Mouse (Mus musculus) lung, adult 2 months (tissue): Measurements from ENCODE around the gene Wdpcp.

ENCODE experiments used
- CTCF ChIP-seq: fragments of 200-500 bp; IDR thresholded peaks from 2 replicates; pipeline ENCODE4 v1.5.1; 2011; ENCODE audit warnings: mild to moderate bottlenecking, low read length, control low read depth; ENCODE audit not compliant: insufficient read depth
- POLR2A ChIP-seq: fragments of 200-500 bp; IDR thresholded peaks from 2 replicates; pipeline ENCODE4 v1.6.1; 2011; ENCODE audit warnings: low read depth, mild to moderate bottlenecking, control low read depth, low read length, borderline replicate concordance; ENCODE audit errors: extremely low read depth

DNA sequence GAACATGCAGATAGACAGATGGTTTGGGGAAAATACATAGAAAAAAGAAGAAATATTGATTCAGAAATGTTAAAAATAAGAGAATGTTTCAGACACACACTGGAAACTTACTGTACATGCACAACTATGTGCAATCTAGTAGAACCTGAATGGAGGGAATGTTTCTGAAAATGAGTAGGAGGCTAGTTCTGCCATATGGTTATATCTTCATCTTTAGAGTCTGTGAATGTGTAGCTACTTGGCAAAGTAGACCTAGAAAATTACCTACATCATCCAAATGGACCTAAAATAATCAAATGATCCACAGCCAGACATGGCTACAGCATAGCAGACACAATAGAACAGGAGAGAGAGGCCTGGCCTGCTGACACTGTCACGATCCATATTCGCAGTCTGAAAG lies 275.0 kb downstream of the Wdpcp start:
- no peak for TF ChIP-seq CTCF
- no peak for TF ChIP-seq POLR2A
